Mouse (Mus musculus): ENCODE results near the gene Gm15080. TPM values are rescaled to one million over a fixed set of nuclear protein-coding genes. Genes with fewer than 3 reads are reported as not detected.
"Not testable (repeated sequence)": the region's sequence is repeated elsewhere in the genome, so short reads cannot be mapped to it uniquely, and the experiment has no call there.

Gene Gm15080
- not detected for total RNA-seq (2021)

DNA sequence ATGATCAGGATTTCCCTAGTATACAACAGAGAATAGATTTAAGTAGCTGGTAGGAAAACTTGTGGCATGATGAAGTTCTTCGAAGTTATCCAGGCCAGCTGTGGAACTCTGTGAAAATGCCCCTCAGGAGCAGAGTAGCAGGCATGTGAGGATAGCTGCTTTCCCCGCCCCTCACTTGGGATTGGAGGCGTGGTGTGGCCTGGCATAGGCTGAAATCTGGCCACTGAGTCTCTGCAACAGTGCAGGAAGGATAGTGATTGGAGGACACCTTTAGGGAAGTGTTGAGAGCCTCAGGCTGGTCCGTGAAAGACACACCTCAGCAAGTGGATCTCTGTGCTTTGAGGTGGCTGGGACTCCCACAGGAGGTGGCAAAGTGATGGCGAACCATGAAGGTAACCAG, at the start of gene Gm15080:
Gm15080 (plus strand) TSS at position 301 of the 400 bp plus-strand sequence.
- DNase-seq, result not testable (repeated sequence)

Other genes with a start within 250 kb of the Gm15080 start
- gene Gm15128, start 227.0 kb upstream of the Gm15080 start, total RNA-seq (2021), result not detected
- gene Gm15107, start 187.7 kb downstream of the Gm15080 start, total RNA-seq (2021), result not detected

All from heart, postnatal 4 days (tissue).